Mouse (Mus musculus) CH12.LX (cell line): Measurements from ENCODE around the gene Med19.

Source experiments
- CTCF ChIP-seq, 2 experiments: IDR thresholded peaks in 1 of 2; conservative IDR thresholded peaks in 1 of 2; 2 replicates each; pipeline ENCODE4 v1.5.1; 2011 to 2012; ENCODE audit warnings: low read depth in 2 of 2, low read length in 2 of 2, improper control_type of control experiment in 1 of 2, inconsistent platforms in 1 of 2, mild to moderate bottlenecking in 1 of 2, moderate library complexity in 1 of 2
- GABPA ChIP-seq: IDR thresholded peaks from 2 replicates; pipeline ENCODE4 v1.6.1; 2012; ENCODE audit warnings: low read depth, low read length, improper control_type of control experiment, inconsistent platforms; ENCODE audit not compliant: insufficient replicate concordance
- HCFC1 ChIP-seq: IDR thresholded peaks from 2 replicates; pipeline ENCODE4 v1.6.1; 2012; ENCODE audit warnings: low read depth, mild to moderate bottlenecking, inconsistent platforms, low read length, improper control_type of control experiment
- PAX5 ChIP-seq: IDR thresholded peaks from 2 replicates; pipeline ENCODE4 v1.6.1; 2012; ENCODE audit warnings: low read length, inconsistent platforms, mixed read lengths
- POLR2AphosphoS2 ChIP-seq: IDR thresholded peaks from 2 replicates; pipeline ENCODE4 v1.6.1; 2011; ENCODE audit warnings: low read depth, low read length, improper control_type of control experiment

GRCm38 (mm10) chr2:84682605-84683183 lies 4.5 kb downstream of the Med19 start:
- TF ChIP-seq HCFC1 (no peak), GABPA (no peak), PAX5 (no peak), CTCF (conservative IDR thresholded peaks at IDR 0.05 in 1 of 2, IDR thresholded peaks at IDR 0.05 in 1 of 2; ENCODE audit: low read depth in 2 of 2, low read length in 2 of 2) (no peak), POLR2AphosphoS2 (no peak)
